Mouse (Mus musculus): ENCODE data around the gene Mlf2. TPM values are rescaled to one million over a fixed set of nuclear protein-coding genes. Genes with fewer than 3 reads are reported as not detected.

The Mlf2 gene
- 358 and 360 TPM in 2 replicates for polyA plus RNA-seq (2012; rRNA removed)

DNA sequence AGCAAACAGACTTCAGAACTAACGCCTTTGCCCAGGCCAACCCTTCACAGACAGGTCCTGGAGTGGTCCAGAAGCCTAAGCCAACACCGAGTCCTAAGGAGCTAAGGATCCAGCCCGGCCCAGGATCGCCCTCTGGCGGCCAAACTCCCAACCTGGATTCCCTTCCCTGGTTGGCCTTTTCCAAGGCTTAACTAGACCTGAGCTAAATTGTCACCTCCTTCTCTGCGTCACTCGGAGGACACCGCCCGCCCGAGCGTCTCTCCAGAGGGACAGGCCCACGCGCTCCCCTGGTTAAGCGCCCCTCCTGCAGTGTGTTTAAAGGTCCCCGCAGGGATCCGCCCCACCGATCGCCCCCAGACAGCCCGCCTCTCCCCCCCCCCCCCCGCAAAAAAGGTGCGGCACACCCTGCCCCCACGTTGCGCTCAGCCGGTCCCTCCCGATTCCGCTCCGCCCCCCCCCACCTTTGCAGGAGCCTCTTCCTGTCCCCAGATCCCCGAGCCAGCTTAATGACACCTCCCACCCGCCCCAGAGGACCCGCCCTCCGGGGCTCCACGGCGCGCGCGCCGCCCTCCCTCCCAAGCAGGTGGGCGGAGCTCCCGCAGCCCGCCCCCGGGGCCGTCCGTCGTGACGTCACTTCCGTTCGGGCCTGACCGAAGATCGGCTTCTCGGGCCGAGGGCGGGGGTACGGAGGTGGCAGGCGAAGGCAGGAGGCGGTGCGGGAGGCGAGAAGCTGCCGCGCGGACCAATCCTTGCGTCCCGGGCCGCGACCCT lies at the start of gene Mlf2:
Mlf2 (plus strand) TSS at position 633 of the 771 bp plus-strand sequence.

DNA sequence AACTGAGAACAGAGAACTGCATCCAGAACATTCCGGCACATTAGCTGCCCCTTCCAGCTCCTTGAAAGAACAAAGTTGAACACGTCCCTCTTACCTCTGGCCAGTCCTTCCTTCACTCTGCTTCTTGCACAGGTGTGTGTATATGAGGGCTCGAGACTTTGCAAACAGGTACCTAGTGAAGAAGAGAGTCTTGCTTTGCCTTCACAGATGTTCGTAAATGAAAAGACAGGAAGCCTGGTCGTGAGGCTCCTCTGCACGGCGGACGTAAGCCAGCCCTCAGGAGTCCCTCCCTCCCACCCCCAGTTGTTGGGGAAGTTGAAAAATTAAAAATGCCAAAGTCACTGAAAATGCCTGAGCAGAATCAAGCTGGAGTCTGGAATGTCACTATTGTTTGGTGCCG lies 43.2 kb upstream of the Mlf2 start, which contains the start of gene Cd4:
Cd4 (minus strand) TSS at position 236 of the 400 bp plus-strand sequence.

GRCm38 (mm10) chr6:124911533-124912218 lies 19.5 kb upstream of the Mlf2 start, which contains the start of gene Lag3:
Gene Lag3 (minus strand): TSS chr6:124911705.

GRCm38 (mm10) chr6:124919695-124920317 lies 11.4 kb upstream of the Mlf2 start, which contains the start of gene Ptms:
Gene Ptms (minus strand): TSS chr6:124920103.

GRCm38 (mm10) chr6:124965088-124965719 lies 34.0 kb downstream of the Mlf2 start, which contains the start of gene Cops7a:
Gene Cops7a (minus strand): TSS chr6:124965538.

Other genes starting within 250 kb of the Mlf2 start
- 177 and 187 TPM in 2 replicates for gene Emg1, start 219.2 kb upstream of the Mlf2 start, polyA plus RNA-seq (2012; rRNA removed)
- gene Phb2, start 219.1 kb upstream of the Mlf2 start, polyA plus RNA-seq (2012; rRNA removed) = 185 and 198 TPM in 2 replicates
- gene Ptpn6, start 192.7 kb upstream of the Mlf2 start, polyA plus RNA-seq (2012; rRNA removed) = 5.3 and 7.8 TPM in 2 replicates
- 383 and 432 TPM in 2 replicates for gene Grcc10, start 190.0 kb upstream of the Mlf2 start, polyA plus RNA-seq (2012; rRNA removed)
- 0.11 TPM in 1 of 2 replicates, not detected in the other for gene Gm45234, start 175.4 kb upstream of the Mlf2 start, polyA plus RNA-seq (2012; rRNA removed)
- 40.9 and 65.1 TPM in 2 replicates for gene Atn1, start 174.9 kb upstream of the Mlf2 start, polyA plus RNA-seq (2012; rRNA removed)
- gene Eno2, start 161.7 kb upstream of the Mlf2 start, polyA plus RNA-seq (2012; rRNA removed) = 9.1 and 11.8 TPM in 2 replicates
- gene Lrrc23, start 151.7 kb upstream of the Mlf2 start, polyA plus RNA-seq (2012; rRNA removed) = 4.2 and 11.4 TPM in 2 replicates
- 6.0 and 8.9 TPM in 2 replicates for gene Spsb2, start 122.7 kb upstream of the Mlf2 start, polyA plus RNA-seq (2012; rRNA removed)
- 559 and 705 TPM in 2 replicates for gene Tpi1, start 117.1 kb upstream of the Mlf2 start, polyA plus RNA-seq (2012; rRNA removed)
- gene Usp5, start 101.9 kb upstream of the Mlf2 start, polyA plus RNA-seq (2012; rRNA removed) = 111 and 146 TPM in 2 replicates
- gene Cdca3, start 101.8 kb upstream of the Mlf2 start, polyA plus RNA-seq (2012; rRNA removed) = 157 and 168 TPM in 2 replicates
- gene Gnb3, start 91.1 kb upstream of the Mlf2 start, polyA plus RNA-seq (2012; rRNA removed) = 2.2 and 3.0 TPM in 2 replicates
- 103 and 125 TPM in 2 replicates for gene P3h3, start 73.6 kb upstream of the Mlf2 start, polyA plus RNA-seq (2012; rRNA removed)
- 13.4 and 15.2 TPM in 2 replicates for gene Gpr162, start 67.4 kb upstream of the Mlf2 start, polyA plus RNA-seq (2012; rRNA removed)
- 0.01 and 0.05 TPM in 2 replicates for gene Cd4, start 43.2 kb upstream of the Mlf2 start, polyA plus RNA-seq (2012; rRNA removed)
- gene Lag3, start 19.7 kb upstream of the Mlf2 start, polyA plus RNA-seq (2012; rRNA removed) = 2.3 and 3.2 TPM in 2 replicates
- gene Ptms, start 11.3 kb upstream of the Mlf2 start, polyA plus RNA-seq (2012; rRNA removed) = 1,105 and 3,481 TPM in 2 replicates
- gene Cops7a, start 34.2 kb downstream of the Mlf2 start, polyA plus RNA-seq (2012; rRNA removed) = 122 and 143 TPM in 2 replicates
- gene Pianp, start 65.3 kb downstream of the Mlf2 start, polyA plus RNA-seq (2012; rRNA removed) = 1.6 and 3.4 TPM in 2 replicates
- 52.2 and 93.4 TPM in 2 replicates for gene Zfp384, start 77.8 kb downstream of the Mlf2 start, polyA plus RNA-seq (2012; rRNA removed)
- 130 and 145 TPM in 2 replicates for gene Ing4, start 108.4 kb downstream of the Mlf2 start, polyA plus RNA-seq (2012; rRNA removed)
- 25.3 and 37.8 TPM in 2 replicates for gene Acrbp, start 118.3 kb downstream of the Mlf2 start, polyA plus RNA-seq (2012; rRNA removed)
- 0.22 and 0.24 TPM in 2 replicates for gene Lpar5, start 136.5 kb downstream of the Mlf2 start, polyA plus RNA-seq (2012; rRNA removed)
- 164 and 215 TPM in 2 replicates for gene Chd4, start 164.6 kb downstream of the Mlf2 start, polyA plus RNA-seq (2012; rRNA removed)
- gene Nop2, start 200.5 kb downstream of the Mlf2 start, polyA plus RNA-seq (2012; rRNA removed) = 45.9 and 58.2 TPM in 2 replicates
- 26.0 and 30.3 TPM in 2 replicates for gene Iffo1, start 213.9 kb downstream of the Mlf2 start, polyA plus RNA-seq (2012; rRNA removed)
- 3,932 and 4,365 TPM in 2 replicates for gene Gapdh, start 235.1 kb downstream of the Mlf2 start, polyA plus RNA-seq (2012; rRNA removed)

All from central nervous system, embryonic 11.5 days (tissue).